Mouse (Mus musculus) limb, embryonic 15.5 days (tissue): Measurements from ENCODE around the gene Ppp4r4. TPM values are rescaled to one million over a fixed set of nuclear protein-coding genes. Genes with fewer than 3 reads are reported as not detected.

Source experiments
- ATAC-seq: fragments of 200-750 bp; cut with Nextera tagmentation; 2 replicates; pipeline ENCODE4 v1.8.0; 2017; ENCODE audit warnings: low read depth, moderate TSS enrichment; ENCODE audit not compliant: insufficient number of reproducible peaks, low FRiP score, low TSS enrichment
- H3K27ac ChIP-seq: fragments of 300-500 bp; sonication (generic); 2 replicates; pipeline ENCODE4 v1.5.1; 2015; ENCODE audit warnings: moderate library complexity, mild to moderate bottlenecking, inconsistent platforms
- H3K27me3 ChIP-seq: fragments of 300-500 bp; sonication (generic); 2 replicates; pipeline ENCODE4 v1.6.1; 2015; ENCODE audit warnings: inconsistent platforms
- H3K36me3 ChIP-seq: fragments of 300-500 bp; sonication (generic); 2 replicates; pipeline ENCODE4 v1.6.1; 2015; ENCODE audit warnings: inconsistent platforms
- H3K4me1 ChIP-seq: fragments of 300-500 bp; sonication (generic); 2 replicates; pipeline ENCODE4 v1.6.1; 2015; ENCODE audit warnings: inconsistent platforms
- H3K4me2 ChIP-seq: fragments of 300-500 bp; sonication (generic); 2 replicates; pipeline ENCODE4 v1.6.1; 2015; ENCODE audit warnings: mild to moderate bottlenecking, inconsistent platforms
- H3K4me3 ChIP-seq: fragments of 300-500 bp; sonication (generic); 2 replicates; pipeline ENCODE4 v1.5.1; 2015; ENCODE audit warnings: mild to moderate bottlenecking, inconsistent platforms
- H3K9ac ChIP-seq: fragments of 300-500 bp; sonication (generic); 2 replicates; pipeline ENCODE4 v1.6.1; 2015; ENCODE audit warnings: inconsistent platforms
- H3K9me3 ChIP-seq: fragments of 300-500 bp; sonication (generic); 2 replicates; pipeline ENCODE4 v1.6.1; 2016; ENCODE audit warnings: inconsistent platforms
- WGBS: fragments of 180-500 bp; shearing (Covaris S2); methylation state at CpG from one replicate; pipeline ENCODE4 v1.1.7; 2015; 5-methylcytosine and 5-hydroxymethylcytosine counted together
- polyA plus RNA-seq: library from polyadenylated mRNA; unstranded; fragments of >200 nt; fragmentation: Nextera tagmentation; extraction: Ambion mirVana; gene quantifications from 2 replicates; pipeline ENCODE4 v1.2.1, GENCODE M21; 2015

Gene Ppp4r4
- polyA plus RNA-seq, 1 experiment from 2014 or later: 0.67 TPM

DNA sequence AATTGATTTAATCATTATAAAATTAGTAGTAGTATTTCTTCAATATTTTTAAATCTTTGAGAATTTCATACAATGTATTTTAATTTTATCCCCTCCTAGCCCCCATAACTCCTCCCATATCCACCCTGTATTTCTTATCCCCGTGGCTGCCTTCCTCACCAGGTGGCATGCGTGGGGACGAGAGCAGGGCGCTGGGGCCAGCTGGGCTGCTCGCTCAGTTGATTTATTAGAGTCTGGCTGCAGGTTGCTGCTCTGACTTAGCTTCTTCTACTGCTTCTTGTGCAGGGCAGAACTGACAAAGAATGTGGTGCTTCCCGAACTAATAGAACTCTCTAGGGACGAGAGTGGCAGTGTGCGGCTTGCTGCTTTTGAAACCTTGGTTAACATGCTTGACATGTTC is 51.7 kb downstream of the Ppp4r4 start:
- no peaks in the 10 kb centered on the region for H3K9me3 ChIP-seq
- no peak overlapping the region for H3K4me2 ChIP-seq
- no peak overlapping the region for H3K9ac ChIP-seq
- H3K4me1 ChIP-seq: no peaks in the 10 kb centered on the region
- 53% methylated on average over 8 of the region's 8 CpGs for WGBS
- no peaks in the 10 kb centered on the region for H3K36me3 ChIP-seq
- no peak overlapping the region for H3K4me3 ChIP-seq
- H3K27ac ChIP-seq: no peak overlapping the region
- no peaks in the 10 kb centered on the region for H3K27me3 ChIP-seq
- ATAC-seq: no peak

GRCm38 (mm10) chr12:103598411-103598810 is 66.3 kb downstream of the Ppp4r4 start:
- Histone ChIP-seq H3K36me3 (no peaks in the 10 kb centered on the region), H3K4me1 (no peaks in the 10 kb centered on the region), H3K4me2 (no peak overlapping the region), H3K27ac (no peak overlapping the region), H3K27me3 (no peaks in the 10 kb centered on the region), H3K9me3 (no peaks in the 10 kb centered on the region), H3K9ac (no peak overlapping the region), H3K4me3 (no peak overlapping the region)
- ATAC-seq: no peak
- WGBS: 84% methylated on average over 2 of the region's 2 CpGs

- no peak overlapping the region for H3K4me2 ChIP-seq
- no peak for ATAC-seq
- 47% methylated on average over 3 of the region's 3 CpGs for WGBS
- H3K4me3 ChIP-seq: no peak overlapping the region
- no peaks in the 10 kb centered on the region for H3K9me3 ChIP-seq
- no peak overlapping the region for H3K9ac ChIP-seq
- no peaks in the 10 kb centered on the region for H3K36me3 ChIP-seq
- H3K27me3 ChIP-seq: no peaks in the 10 kb centered on the region
- no peaks in the 10 kb centered on the region for H3K4me1 ChIP-seq
- H3K27ac ChIP-seq: no peak overlapping the region
Observed at GRCm38 (mm10) chr12:103600364-103600763, 68.3 kb downstream of the Ppp4r4 start.

DNA sequence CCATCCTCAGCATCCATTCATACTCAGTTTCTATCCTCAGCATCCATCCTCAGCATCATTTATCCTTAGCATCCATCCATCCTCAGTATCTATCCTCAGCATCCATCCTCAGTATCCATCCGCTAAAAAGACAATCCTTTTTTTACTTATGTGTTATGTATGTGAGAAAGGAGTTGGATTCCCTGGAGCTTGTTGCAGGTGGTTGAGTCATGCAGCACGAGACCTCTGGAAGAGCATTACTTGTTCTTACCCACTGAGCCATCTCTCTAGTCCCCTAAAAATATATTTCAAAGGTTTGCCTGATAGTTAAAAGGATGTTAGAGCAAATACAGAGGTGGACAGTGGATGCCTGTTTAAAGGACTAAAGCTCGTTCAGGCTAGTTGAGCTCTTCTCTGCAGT is 69.8 kb downstream of the Ppp4r4 start:
- Histone ChIP-seq H3K27ac (no peak overlapping the region), H3K36me3 (no peaks in the 10 kb centered on the region), H3K9ac (no peak overlapping the region), H3K4me1 (no peaks in the 10 kb centered on the region), H3K9me3 (no peaks in the 10 kb centered on the region), H3K27me3 (no peaks in the 10 kb centered on the region), H3K4me2 (no peak overlapping the region), H3K4me3 (no peak overlapping the region)
- WGBS: 53% methylated on average over 3 of the region's 3 CpGs
- ATAC-seq: no peak

GRCm38 (mm10) chr12:103615141-103615540 is 83.1 kb downstream of the Ppp4r4 start:
- Histone ChIP-seq H3K4me2 (no peak overlapping the region), H3K4me1 (no peaks in the 10 kb centered on the region), H3K4me3 (no peak overlapping the region), H3K36me3 (no peaks in the 10 kb centered on the region), H3K27ac (no peak overlapping the region), H3K27me3 (no peaks in the 10 kb centered on the region), H3K9ac (no peak overlapping the region), H3K9me3 (no peaks in the 10 kb centered on the region)
- WGBS: 92% methylated on average over 1 of the region's 1 CpGs
- ATAC-seq: no peak

- ATAC-seq: no peak
- WGBS: 81% methylated on average over 4 of the region's 4 CpGs
- no peak overlapping the region for H3K27ac ChIP-seq
- H3K4me2 ChIP-seq: no peak overlapping the region
- no peaks in the 10 kb centered on the region for H3K27me3 ChIP-seq
- no peaks in the 10 kb centered on the region for H3K36me3 ChIP-seq
- no peaks in the 10 kb centered on the region for H3K4me1 ChIP-seq
- H3K9me3 ChIP-seq: no peaks in the 10 kb centered on the region
- no peak overlapping the region for H3K4me3 ChIP-seq
- no peak overlapping the region for H3K9ac ChIP-seq
Observed at GRCm38 (mm10) chr12:103615734-103616133, 83.7 kb downstream of the Ppp4r4 start.

- Histone ChIP-seq H3K4me1 (no peaks in the 10 kb centered on the region), H3K9ac (no peak overlapping the region), H3K4me2 (no peak overlapping the region), H3K9me3 (no peaks in the 10 kb centered on the region), H3K27ac (no peak overlapping the region), H3K4me3 (no peak overlapping the region), H3K36me3 (no peaks in the 10 kb centered on the region), H3K27me3 (no peaks in the 10 kb centered on the region)
- ATAC-seq: no peak
- WGBS: 74% methylated on average over 10 of the region's 10 CpGs
Observed at GRCm38 (mm10) chr12:103616860-103617261, 84.8 kb downstream of the Ppp4r4 start.

- 53% methylated on average over 3 of the region's 3 CpGs for WGBS
- H3K36me3 ChIP-seq: no peaks in the 10 kb centered on the region
- H3K9ac ChIP-seq: no peak within 1 kb of the TSS
- no peak within 1 kb of the TSS for H3K27ac ChIP-seq
- no peaks in the 10 kb centered on the region for H3K9me3 ChIP-seq
- ATAC-seq: no peak
- no peaks in the 10 kb centered on the region for H3K27me3 ChIP-seq
- H3K4me1 ChIP-seq: no peaks in the 10 kb centered on the region
- H3K4me2 ChIP-seq: no peak within 1 kb of the TSS
- no peak within 1 kb of the TSS for H3K4me3 ChIP-seq
Observed at GRCm38 (mm10) chr12:103631203-103631612, 99.1 kb downstream of the Ppp4r4 start, which contains the start of gene Serpina10. Gene Serpina10 (minus strand): TSS chr12:103631444.

- WGBS: 83% methylated on average over 2 of the region's 2 CpGs
- no peaks in the 10 kb centered on the region for H3K9me3 ChIP-seq
- no peaks in the 10 kb centered on the region for H3K4me1 ChIP-seq
- no peak overlapping the region for H3K4me3 ChIP-seq
- no peak overlapping the region for H3K9ac ChIP-seq
- no peak overlapping the region for H3K4me2 ChIP-seq
- no peak for ATAC-seq
- H3K27me3 ChIP-seq: no peaks in the 10 kb centered on the region
- no peaks in the 10 kb centered on the region for H3K36me3 ChIP-seq
- H3K27ac ChIP-seq: no peak overlapping the region
Observed at GRCm38 (mm10) chr12:103634430-103634829, 102.3 kb downstream of the Ppp4r4 start.

- Histone ChIP-seq H3K4me3 (no peak overlapping the region), H3K27me3 (no peaks in the 10 kb centered on the region), H3K9ac (no peak overlapping the region), H3K9me3 (no peaks in the 10 kb centered on the region), H3K4me1 (no peaks in the 10 kb centered on the region), H3K36me3 (no peaks in the 10 kb centered on the region), H3K4me2 (no peak overlapping the region), H3K27ac (no peak overlapping the region)
- no peak for ATAC-seq
- 77% methylated on average over 2 of the region's 2 CpGs for WGBS
Observed at GRCm38 (mm10) chr12:103635846-103636245, 103.8 kb downstream of the Ppp4r4 start.

- H3K4me3 ChIP-seq: no peak overlapping the region
- no peak for ATAC-seq
- no peaks in the 10 kb centered on the region for H3K4me1 ChIP-seq
- no peaks in the 10 kb centered on the region for H3K27me3 ChIP-seq
- 0% methylated on average over 2 of the region's 2 CpGs for WGBS
- no peak overlapping the region for H3K9ac ChIP-seq
- H3K9me3 ChIP-seq: no peaks in the 10 kb centered on the region
- no peak overlapping the region for H3K27ac ChIP-seq
- no peak overlapping the region for H3K4me2 ChIP-seq
- H3K36me3 ChIP-seq: no peaks in the 10 kb centered on the region
Observed at GRCm38 (mm10) chr12:103643336-103643735, 111.3 kb downstream of the Ppp4r4 start.

GRCm38 (mm10) chr12:103643818-103644217 is 111.7 kb downstream of the Ppp4r4 start:
- ATAC-seq: no peak
- Histone ChIP-seq H3K36me3 (no peaks in the 10 kb centered on the region), H3K9ac (no peak overlapping the region), H3K9me3 (no peaks in the 10 kb centered on the region), H3K4me3 (no peak overlapping the region), H3K4me1 (no peaks in the 10 kb centered on the region), H3K4me2 (no peak overlapping the region), H3K27ac (no peak overlapping the region), H3K27me3 (no peaks in the 10 kb centered on the region)
- 85% methylated on average over 3 of the region's 3 CpGs for WGBS

DNA sequence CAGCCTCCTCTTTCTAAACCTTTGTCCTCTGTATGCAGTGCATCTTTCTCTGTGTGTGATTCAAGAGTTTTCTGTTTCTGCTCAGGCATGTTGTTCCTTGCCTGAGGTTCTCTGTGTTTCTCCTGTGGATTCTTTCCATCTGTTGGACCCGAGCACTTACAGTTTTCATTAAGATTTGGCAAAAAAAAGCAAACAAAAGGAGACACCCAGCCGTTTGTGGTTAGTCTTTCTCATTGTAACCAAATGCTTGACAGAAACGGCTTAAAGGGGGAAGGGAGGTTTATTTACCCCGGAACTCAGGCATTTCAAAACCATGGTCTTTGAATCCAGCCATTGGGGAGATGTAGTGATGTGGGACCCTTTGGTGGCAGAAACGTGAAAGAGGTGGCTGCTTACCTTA is 112.5 kb downstream of the Ppp4r4 start:
- no peak overlapping the region for H3K4me3 ChIP-seq
- no peaks in the 10 kb centered on the region for H3K27me3 ChIP-seq
- no peak overlapping the region for H3K9ac ChIP-seq
- H3K9me3 ChIP-seq: no peaks in the 10 kb centered on the region
- no peaks in the 10 kb centered on the region for H3K36me3 ChIP-seq
- 27% methylated on average over 5 of the region's 5 CpGs for WGBS
- no peak overlapping the region for H3K27ac ChIP-seq
- ATAC-seq: no peak
- H3K4me1 ChIP-seq: no peaks in the 10 kb centered on the region
- H3K4me2 ChIP-seq: no peak overlapping the region
